Mouse (Mus musculus) G1E (cell line): ENCODE results near the gene Fbxo46. TPM values are rescaled to one million over a fixed set of nuclear protein-coding genes. Genes with fewer than 3 reads are reported as not detected.
"Not testable (repeated sequence)": the region's sequence is repeated elsewhere in the genome, so short reads cannot be mapped to it uniquely, and the experiment has no call there.

Source experiments
- ATAC-seq: 2 replicates; pipeline ENCODE4 v1.8.0; 2016; ENCODE audit warnings: mild to moderate bottlenecking; ENCODE audit not compliant: insufficient number of reproducible peaks, poor library complexity, low FRiP score, severe bottlenecking; ENCODE audit errors: extremely low read depth
- DNase-seq: peaks from one replicate; pipeline ENCODE4 v3.0.0; 2012; ENCODE audit warnings: low spot score
- H3K27me3 ChIP-seq: 2 replicates; pipeline ENCODE4 v1.6.1; 2012; ENCODE audit warnings: mild to moderate bottlenecking, low read length, inconsistent platforms; ENCODE audit not compliant: insufficient read depth
- H3K36me3 ChIP-seq: replicated peaks from 2 replicates; pipeline ENCODE3; 2012; ENCODE audit warnings: mild to moderate bottlenecking, inconsistent platforms
- H3K4me1 ChIP-seq: 2 replicates; pipeline ENCODE4 v1.6.1; 2012; ENCODE audit warnings: low read depth, low read length, inconsistent platforms, mixed read lengths; ENCODE audit not compliant: insufficient read depth
- H3K4me3 ChIP-seq: 2 replicates; pipeline ENCODE4 v1.5.1; 2012; ENCODE audit warnings: low read depth, mild to moderate bottlenecking, inconsistent platforms, low read length, moderate library complexity, mixed read lengths
- H3K9me3 ChIP-seq: replicated peaks from 2 replicates; pipeline ENCODE4 v1.6.1; 2012; ENCODE audit warnings: inconsistent platforms
- CTCF ChIP-seq: IDR thresholded peaks from 2 replicates; pipeline ENCODE4 v1.5.1; 2012; ENCODE audit warnings: low read depth, low read length, inconsistent platforms, mixed read lengths
- GATA1 ChIP-seq: IDR thresholded peaks from 2 replicates; pipeline ENCODE4 v1.6.1; 2012; ENCODE audit warnings: borderline replicate concordance, low read length, inconsistent platforms, mixed read lengths
- GATA2 ChIP-seq: IDR thresholded peaks from 2 replicates; pipeline ENCODE4 v1.6.1; 2012; ENCODE audit warnings: low read depth, low read length, inconsistent platforms, borderline replicate concordance
- POLR2AphosphoS5 ChIP-seq: IDR thresholded peaks from 2 replicates; pipeline ENCODE4 v1.6.1; 2012; ENCODE audit warnings: low read depth, low read length, inconsistent platforms; ENCODE audit not compliant: insufficient replicate concordance
- TAL1 ChIP-seq: conservative IDR thresholded peaks from 2 replicates; pipeline ENCODE4 v1.6.1; 2012; ENCODE audit warnings: low read depth, low read length, inconsistent platforms, mixed read lengths
- polyA plus RNA-seq: library from polyadenylated mRNA; stranded (reverse); fragments of >175 nt; gene quantifications from 2 replicates; pipeline ENCODE4 v1.2.3, GENCODE M21; 2012
- total RNA-seq, 2 experiments: library from RNA; stranded (forward) in 1 of 2; stranded (reverse) in 1 of 2; fragments of 200-1000 nt in 1 of 2; fragments of >200 nt in 1 of 2; fragmentation: Nextera tagmentation in 1 of 2; gene quantifications; 2 replicates each; pipeline ENCODE4 v1.2.3; 2014 to 2017

Gene Fbxo46
- total RNA-seq (2014; fragmentation: Nextera tagmentation) (3.3 and 6.7 TPM in 2 replicates), total RNA-seq (2017) (6.2 and 7.2 TPM in 2 replicates), polyA plus RNA-seq (27.3 and 27.8 TPM in 2 replicates)

- peaks cover 24% of the 10 kb centered on the region for H3K4me1 ChIP-seq
- H3K36me3 ChIP-seq, result peaks cover 19% of the 10 kb centered on the region
- peaks cover 7% of the 10 kb centered on the region for H3K9me3 ChIP-seq
- TF ChIP-seq GATA1, result no peak
- TF ChIP-seq GATA2, result no peak
- TF ChIP-seq CTCF, result no peak
- TF ChIP-seq TAL1, result no peak
- TF ChIP-seq POLR2AphosphoS5, result no peak
- H3K4me3 ChIP-seq, result peak within 1 kb of the TSS; percentile 77
- no peaks in the 10 kb centered on the region; the same call in 1 of the 2 replicates for H3K27me3 ChIP-seq
- ATAC-seq (peak; percentile 99), DNase-seq (peak; percentile 91)
These were observed at the start of gene Fbxo46 for GRCm38 (mm10) chr7:19119631-19120429. Gene Fbxo46 (plus strand): TSS chr7:19119859.

- H3K36me3 ChIP-seq, H3K9me3 ChIP-seq, ATAC-seq, H3K4me3 ChIP-seq, DNase-seq: not testable (repeated sequence)
- peaks cover 20% of the 10 kb centered on the region for H3K4me1 ChIP-seq
- peaks cover 14% of the 10 kb centered on the region for H3K27me3 ChIP-seq
These were observed 48.6 kb upstream of the Fbxo46 start for GRCm38 (mm10) chr7:19071024-19071423.

- TF ChIP-seq POLR2AphosphoS5 (no peak), GATA1 (no peak), GATA2 (no peak), CTCF (peak; percentile 39; the same call in 1 of the 2 replicates), TAL1 (no peak)
- H3K9me3 ChIP-seq, result no peaks in the 10 kb centered on the region
- no peak overlapping the region for H3K4me3 ChIP-seq
- peaks cover 9% of the 10 kb centered on the region for H3K36me3 ChIP-seq
- H3K27me3 ChIP-seq, result peaks cover 5% of the 10 kb centered on the region; the same call in 1 of the 2 replicates
- peaks cover 35% of the 10 kb centered on the region for H3K4me1 ChIP-seq
- DNase-seq, result no peak
- no peak for ATAC-seq
These were observed 46.2 kb upstream of the Fbxo46 start for GRCm38 (mm10) chr7:19073504-19073903.

GRCm38 (mm10) chr7:19074494-19074893 lies 45.2 kb upstream of the Fbxo46 start:
- Histone ChIP-seq H3K4me3 (no peak overlapping the region), H3K9me3 (no peaks in the 10 kb centered on the region), H3K27me3 (peaks cover 5% of the 10 kb centered on the region; the same call in 1 of the 2 replicates), H3K4me1 (peaks cover 42% of the 10 kb centered on the region), H3K36me3 (peaks cover 19% of the 10 kb centered on the region)
- DNase-seq (no peak), ATAC-seq (no peak)
- no peak for TF ChIP-seq GATA1
- TF ChIP-seq POLR2AphosphoS5, result no peak
- no peak for TF ChIP-seq GATA2
- TF ChIP-seq CTCF, result no peak
- TF ChIP-seq TAL1, result no peak

- Histone ChIP-seq H3K36me3 (peaks cover 27% of the 10 kb centered on the region), H3K4me3 (peak overlapping the region; percentile 81), H3K9me3 (no peaks in the 10 kb centered on the region), H3K4me1 (peaks cover 49% of the 10 kb centered on the region), H3K27me3 (peaks cover 4% of the 10 kb centered on the region; the same call in 1 of the 2 replicates)
- DNase-seq, result no peak
- ATAC-seq, result no peak
- TF ChIP-seq CTCF, result no peak
- TF ChIP-seq POLR2AphosphoS5, result no peak
- no peak for TF ChIP-seq GATA2
- TF ChIP-seq GATA1, result no peak
- no peak for TF ChIP-seq TAL1
These were observed 44.4 kb upstream of the Fbxo46 start for GRCm38 (mm10) chr7:19075231-19075630.

GRCm38 (mm10) chr7:19075723-19076585 lies 43.7 kb upstream of the Fbxo46 start, which contains the start of gene Dmwd:
Gene Dmwd (plus strand): TSS chr7:19076227.
- ATAC-seq (peak; percentile 94), DNase-seq (peak; percentile 87)
- no peaks in the 10 kb centered on the region for H3K9me3 ChIP-seq
- H3K4me3 ChIP-seq, result peak within 1 kb of the TSS; percentile 81
- H3K4me1 ChIP-seq, result peaks cover 56% of the 10 kb centered on the region
- TF ChIP-seq TAL1, result no peak
- no peak for TF ChIP-seq GATA1
- TF ChIP-seq CTCF, result no peak
- TF ChIP-seq GATA2, result no peak
- TF ChIP-seq POLR2AphosphoS5, result no peak
- H3K36me3 ChIP-seq, result peaks cover 34% of the 10 kb centered on the region
- H3K27me3 ChIP-seq, result peaks cover 2% of the 10 kb centered on the region; the same call in 1 of the 2 replicates
